Mouse (Mus musculus) c-Kit-negative CD71-positive TER-119-positive erythroid progenitor cells, embryonic 14.5 days (primary cell): ENCODE measurements around the gene Gm7971.
"Not testable (repeated sequence)": the region's sequence is repeated elsewhere in the genome, so short reads cannot be mapped to it uniquely, and the experiment has no call there.

Experiments used
- DNase-seq: peaks from one replicate; pipeline ENCODE4 v3.0.0-alpha.2; 2013; ENCODE audit warnings: low read depth, low spot score

The Gm7971 gene

DNA sequence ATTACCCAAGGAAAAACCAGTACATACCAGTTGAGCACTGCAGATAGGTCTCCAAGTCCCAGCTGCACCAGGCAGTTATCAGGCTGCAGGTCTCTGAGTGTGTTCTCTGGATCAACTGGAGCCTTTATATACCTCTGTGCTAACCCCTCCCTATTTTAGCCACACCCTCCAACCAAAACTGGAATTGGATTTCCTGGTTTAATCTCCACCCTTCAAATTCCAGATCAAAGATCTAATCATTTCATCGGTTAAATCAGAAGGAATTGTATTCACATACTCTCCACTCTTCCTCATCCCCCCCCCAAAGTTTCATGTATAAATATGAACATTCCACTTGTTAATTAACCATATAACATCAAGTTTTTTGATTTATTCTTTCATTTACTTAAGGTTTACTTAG is at the start of gene Gm7971:
TSS of gene Gm7971 (minus strand) at position 101 of the 400 bp plus-strand sequence.
- DNase-seq = not testable (repeated sequence)
